Mouse (Mus musculus): ENCODE data around the gene Mrtfa. TPM values are rescaled to one million over a fixed set of nuclear protein-coding genes. Genes with fewer than 3 reads are reported as not detected.

The Mrtfa gene
- total RNA-seq, 2 experiments from 2014 or later, result 18.9 to 20.5 TPM

DNA sequence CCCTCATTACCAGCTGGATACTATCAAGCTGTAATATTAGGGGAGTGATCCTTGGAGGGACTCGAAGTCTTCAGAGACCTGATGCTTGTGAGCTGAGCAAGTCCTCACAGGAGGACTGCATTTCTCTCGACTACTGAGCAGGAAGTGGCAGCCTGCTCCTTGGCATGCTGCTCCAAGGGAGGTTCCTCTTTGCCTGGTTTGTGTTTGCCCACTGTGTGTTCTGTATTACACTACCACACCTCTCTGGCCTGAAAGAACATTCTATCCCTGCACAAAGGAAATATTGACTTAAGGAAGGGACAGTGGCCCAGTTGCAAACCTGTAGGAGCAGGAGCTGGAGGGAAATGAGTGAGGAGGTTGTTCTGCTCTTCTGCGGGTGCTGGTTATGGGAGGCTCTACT lies 200.8 kb downstream of the Mrtfa start:
- DNase-seq, result no peak

DNA sequence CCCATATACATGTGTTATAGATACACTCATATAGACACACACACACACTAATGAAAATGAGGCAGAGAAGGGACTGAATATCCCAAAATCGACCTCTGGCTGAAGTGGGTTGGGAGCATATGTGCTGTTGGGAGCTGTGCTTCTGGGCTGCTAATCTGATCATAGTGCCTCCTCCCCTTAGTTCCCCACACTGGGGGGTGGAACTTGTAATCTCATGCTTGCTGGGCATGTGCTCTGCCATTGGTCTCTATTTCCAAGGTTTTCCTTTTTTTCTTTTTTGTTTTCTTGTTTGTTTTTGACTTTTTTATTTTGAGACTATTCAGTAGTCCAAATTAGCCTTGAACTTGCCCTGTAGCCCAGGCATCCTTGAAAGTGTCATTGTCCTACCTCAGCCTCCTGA lies 202.2 kb downstream of the Mrtfa start:
- DNase-seq, result no peak

DNA sequence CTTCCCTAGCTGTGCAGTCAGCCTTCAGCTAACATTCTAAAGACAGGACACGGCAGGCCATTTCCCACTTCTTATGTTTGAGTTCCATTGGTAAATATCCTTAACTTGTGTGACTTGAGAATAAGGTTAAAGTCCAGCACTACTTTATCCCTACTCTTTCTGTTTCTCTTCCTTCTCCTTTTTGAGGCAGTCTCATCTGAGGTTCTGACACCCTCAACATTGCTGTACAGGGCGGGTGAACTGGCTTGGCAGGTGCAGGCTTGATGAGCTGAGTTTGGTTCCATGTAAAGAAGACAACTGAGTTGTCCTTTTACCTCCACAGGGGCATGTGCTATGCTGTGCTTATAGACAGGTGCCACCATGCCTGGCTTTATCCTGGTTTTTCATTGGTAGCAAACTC lies 207.3 kb downstream of the Mrtfa start:
- no peak for DNase-seq

DNA sequence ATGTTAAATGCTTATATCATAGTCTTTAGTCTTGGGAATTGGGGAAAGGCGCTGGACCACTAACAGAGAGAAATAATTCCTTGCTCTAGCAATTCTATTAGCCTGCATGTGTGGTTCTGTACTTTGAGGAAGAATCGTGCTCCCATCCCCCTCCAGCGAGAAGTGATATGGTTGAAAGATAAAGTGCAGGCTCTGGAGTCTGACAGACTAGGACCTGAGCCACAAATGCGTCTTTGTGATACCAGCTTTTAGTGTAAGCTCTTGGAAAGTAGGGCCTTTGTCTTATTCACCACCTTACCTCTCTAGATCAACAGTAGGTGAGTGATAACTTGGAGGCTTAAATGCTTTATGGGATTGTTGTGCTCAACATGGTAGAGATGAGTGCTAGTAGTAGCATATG lies 209.4 kb downstream of the Mrtfa start:
- DNase-seq, result no peak

DNA sequence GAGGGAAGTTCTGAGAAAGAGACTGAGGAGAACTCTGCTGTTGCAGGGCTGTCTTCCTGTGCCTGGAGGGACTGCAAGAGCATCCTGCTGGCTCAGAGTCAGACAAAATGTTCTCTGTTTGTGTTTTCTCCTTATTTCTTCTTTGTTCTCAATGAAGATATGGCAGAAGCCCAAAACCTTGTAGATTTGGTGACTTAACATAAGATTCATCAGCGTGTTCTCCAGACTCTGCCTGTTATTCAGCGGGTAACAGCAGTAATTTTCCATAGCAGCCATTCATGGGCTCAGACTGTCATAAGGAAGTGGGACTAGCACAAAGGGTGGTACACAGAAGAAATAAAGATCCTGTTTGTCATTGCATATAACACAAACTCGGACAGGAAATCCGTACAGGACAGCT lies 210.9 kb downstream of the Mrtfa start:
- DNase-seq, result no peak

DNA sequence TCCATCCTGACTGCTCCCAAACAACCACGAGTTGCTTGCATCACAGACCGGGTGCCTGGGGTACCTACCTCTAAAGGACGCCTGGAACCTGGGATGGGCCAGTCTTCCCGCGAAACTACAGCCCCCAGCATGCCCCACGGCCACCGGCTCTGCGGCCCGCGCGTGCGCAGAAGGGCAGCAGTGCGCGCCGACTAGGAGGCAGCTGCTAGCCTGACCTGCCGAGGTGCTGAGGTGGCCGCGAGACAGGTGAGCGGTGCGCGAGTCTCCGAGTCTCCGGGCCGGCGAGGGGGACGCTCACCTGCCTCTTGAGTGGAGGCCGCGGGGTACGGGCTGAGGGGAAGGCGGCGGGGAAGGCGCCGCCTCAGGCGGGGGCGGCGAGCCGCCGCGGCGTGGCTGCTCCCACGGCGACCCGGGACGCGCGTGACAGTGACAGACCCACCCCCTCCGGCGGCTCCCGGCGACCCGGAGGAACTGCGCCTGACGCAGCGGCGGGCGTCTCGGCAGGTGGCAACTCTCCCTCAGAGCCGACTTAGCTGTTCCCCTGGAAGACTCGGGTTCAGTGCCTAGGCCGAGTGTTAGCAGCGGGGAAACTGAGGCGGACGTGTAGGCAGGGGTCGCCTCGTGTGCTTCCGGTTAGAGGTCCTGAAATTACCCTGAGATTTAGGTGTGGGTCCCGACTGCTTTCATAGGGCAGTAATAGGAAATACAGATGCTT lies 212.8 kb downstream of the Mrtfa start, which contains the start of gene Sgsm3:
Gene Sgsm3, plus strand, starts transcription at position 146 of the 715 bp plus-strand sequence.
- peak; percentile 79 for DNase-seq

DNA sequence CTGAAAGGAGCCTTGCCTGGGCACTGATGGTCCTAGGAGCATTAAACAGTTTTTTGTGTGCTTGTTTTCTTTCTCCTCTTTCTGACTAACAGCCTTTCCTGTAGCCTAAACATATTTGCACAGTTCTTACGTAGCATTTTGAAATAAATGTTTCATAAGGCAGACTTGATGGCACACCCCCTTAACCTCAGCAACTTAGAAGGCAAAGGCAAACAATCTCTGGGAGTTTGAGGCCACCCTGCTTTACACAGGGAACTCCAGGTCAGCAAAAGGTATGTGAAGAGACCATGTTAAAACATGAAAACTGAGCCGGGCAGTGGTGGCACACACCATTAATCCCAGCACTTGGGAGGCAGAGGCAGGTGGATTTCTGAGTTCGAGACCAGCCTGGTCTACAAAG lies 214.9 kb downstream of the Mrtfa start:
- DNase-seq, result no peak

DNA sequence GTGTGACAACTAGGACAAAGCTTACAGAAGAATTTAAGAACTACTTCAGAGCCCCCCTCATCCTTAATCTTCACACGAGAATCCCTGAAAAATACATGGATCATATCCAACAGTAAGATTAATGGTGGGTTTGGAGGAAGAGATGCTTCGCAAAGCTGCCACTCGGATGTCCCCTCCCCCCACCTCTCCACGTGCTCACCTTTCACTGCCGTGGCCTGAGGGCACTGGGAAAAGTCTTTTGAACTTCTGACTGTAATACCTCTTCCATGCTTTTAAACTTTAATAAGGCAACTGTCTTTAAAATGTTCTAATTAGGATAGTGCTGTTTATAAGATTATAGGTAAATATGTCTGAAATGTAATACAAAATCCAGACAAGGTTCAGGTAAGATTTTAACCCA lies 216.2 kb downstream of the Mrtfa start:
- no peak for DNase-seq

DNA sequence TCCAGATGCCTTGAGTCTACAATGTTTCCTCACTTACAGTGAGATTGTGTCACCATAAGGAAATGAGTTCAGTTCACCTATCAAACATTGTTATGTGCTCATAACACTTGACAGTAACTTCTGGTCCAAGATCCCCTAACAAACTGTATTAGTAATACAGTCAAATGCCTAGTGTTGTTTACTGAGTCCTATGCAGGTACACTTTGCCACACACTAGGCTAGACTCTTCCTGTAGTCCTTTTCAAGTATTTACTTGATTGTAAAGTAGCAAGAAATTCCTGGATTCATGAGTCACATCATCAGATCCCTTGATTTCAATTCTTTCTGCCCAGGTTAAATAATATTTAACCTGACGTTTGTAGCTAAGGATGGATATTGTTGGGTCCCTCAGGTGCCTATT lies 221.2 kb downstream of the Mrtfa start:
- DNase-seq, result no peak

Other genes starting within 250 kb of the Mrtfa start
- 100 to 1,000 TPM; 146 to 183 TPM for gene Adsl, start 242.3 kb downstream of the Mrtfa start, total RNA-seq (2021)
- gene Sgsm3, start 213.0 kb downstream of the Mrtfa start, total RNA-seq (2021), result 10 to 100 TPM; 11.0 to 12.5 TPM
- 1 to 10 TPM; 2.4 to 3.6 TPM for gene Mchr1, start 44.7 kb upstream of the Mrtfa start, total RNA-seq (2021)
- gene Slc25a17, start 170.1 kb upstream of the Mrtfa start, total RNA-seq (2021), result 10 to 100 TPM in 1 of 2 experiments, 1 to 10 TPM in 1; 9.3 to 12.5 TPM
- 10 to 100 TPM; 84.6 to 87.8 TPM for gene St13, start 209.3 kb upstream of the Mrtfa start, total RNA-seq (2021)
- 1 to 10 TPM; 6.5 to 6.7 TPM for gene Xpnpep3, start 209.4 kb upstream of the Mrtfa start, total RNA-seq (2021)
- not detected for gene Dnajb7, start 217.5 kb upstream of the Mrtfa start, total RNA-seq (2021)

Measured in gastrocnemius, postnatal 25 days (tissue).